Mouse (Mus musculus) lung, postnatal 0 days (tissue): Measurements from ENCODE around the gene Hepacam. TPM values are rescaled to one million over a fixed set of nuclear protein-coding genes. Genes with fewer than 3 reads are reported as not detected.

Source experiments
- ATAC-seq: fragments of 200-750 bp; cut with Nextera tagmentation; 2 replicates; pipeline ENCODE4 v1.8.0; 2017; ENCODE audit warnings: moderate library complexity
- DNase-seq: peaks from one replicate; pipeline ENCODE4 v3.0.0-alpha.2; 2016; ENCODE audit warnings: low spot score
- H3K27ac ChIP-seq: fragments of 300-500 bp; sonication (generic); 2 replicates; pipeline ENCODE4 v1.5.1; 2014; ENCODE audit warnings: antibody characterized with exemption, mild to moderate bottlenecking, low read length, mixed read lengths
- H3K27me3 ChIP-seq: fragments of 300-500 bp; sonication (generic); replicated peaks from 2 replicates; pipeline ENCODE4 v1.6.1; 2014; ENCODE audit warnings: low read length, mixed read lengths; ENCODE audit not compliant: insufficient read depth
- H3K36me3 ChIP-seq: fragments of 300-500 bp; sonication (generic); 2 replicates; pipeline ENCODE4 v1.6.1; 2014; ENCODE audit warnings: low read length, mixed read lengths; ENCODE audit not compliant: insufficient read depth
- H3K4me1 ChIP-seq: fragments of 300-500 bp; sonication (generic); 2 replicates; pipeline ENCODE4 v1.6.1; 2014; ENCODE audit warnings: antibody characterized with exemption, low read depth, low read length, mixed read lengths; ENCODE audit not compliant: insufficient read depth
- H3K4me2 ChIP-seq: fragments of 300-500 bp; sonication (generic); replicated peaks from 2 replicates; pipeline ENCODE4 v1.6.1; 2014; ENCODE audit warnings: low read depth, mild to moderate bottlenecking, low read length, moderate library complexity, mixed read lengths
- H3K4me3 ChIP-seq: fragments of 300-500 bp; sonication (generic); 2 replicates; pipeline ENCODE4 v1.5.1; 2014; ENCODE audit warnings: low read depth, low read length
- H3K9ac ChIP-seq: fragments of 300-500 bp; sonication (generic); replicated peaks from 2 replicates; pipeline ENCODE4 v1.6.1; 2014; ENCODE audit warnings: low read depth, mild to moderate bottlenecking
- H3K9me3 ChIP-seq: fragments of 300-500 bp; sonication (generic); 2 replicates; pipeline ENCODE4 v1.6.1; 2016; ENCODE audit warnings: low read length, mixed read lengths
- CTCF ChIP-seq: IDR thresholded peaks from 2 replicates; pipeline ENCODE4 v1.5.1; 2016; ENCODE audit warnings: antibody characterized with exemption, mild to moderate bottlenecking
- EP300 ChIP-seq: IDR thresholded peaks from 2 replicates; pipeline ENCODE4 v1.6.1; 2016; ENCODE audit warnings: antibody characterized with exemption, mild to moderate bottlenecking, control low read depth
- WGBS: fragments of 180-500 bp; shearing (Covaris S2); extraction: QIAGEN DNeasy Blood & Tissue Kit; methylation state at CpG from one replicate; pipeline ENCODE4 v1.1.7; 2014; 5-methylcytosine and 5-hydroxymethylcytosine counted together
- polyA plus RNA-seq: library from polyadenylated mRNA; unstranded; fragments of >200 nt; fragmentation: Nextera tagmentation; extraction: Ambion mirVana; gene quantifications from 2 replicates; pipeline ENCODE4 v1.2.1, GENCODE M21; 2015

Gene Hepacam
- polyA plus RNA-seq, 1 experiment from 2014 or later, result 1.2 TPM

- Histone ChIP-seq H3K9me3 (no peaks in the 10 kb centered on the region), H3K27me3 (no peaks in the 10 kb centered on the region), H3K36me3 (no peaks in the 10 kb centered on the region), H3K4me2 (no peak overlapping the region), H3K4me1 (no peaks in the 10 kb centered on the region), H3K4me3 (no peak overlapping the region), H3K27ac (no peak overlapping the region), H3K9ac (no peak overlapping the region)
- no peak for TF ChIP-seq EP300
- TF ChIP-seq CTCF, result peak; percentile 49
- ATAC-seq, result no peak
- 26% methylated on average over 19 of the region's 19 CpGs for WGBS
- no peak for DNase-seq
Observed at GRCm38 (mm10) chr9:37407850-37408502, 40.8 kb downstream of the Hepacam start.

GRCm38 (mm10) chr9:37409698-37410445 is 42.7 kb downstream of the Hepacam start:
- Histone ChIP-seq H3K4me1 (no peaks in the 10 kb centered on the region), H3K36me3 (no peaks in the 10 kb centered on the region), H3K9ac (no peak overlapping the region), H3K9me3 (no peaks in the 10 kb centered on the region), H3K4me2 (no peak overlapping the region), H3K4me3 (no peak overlapping the region), H3K27me3 (no peaks in the 10 kb centered on the region), H3K27ac (no peak overlapping the region)
- DNase-seq (no peak), ATAC-seq (no peak)
- TF ChIP-seq CTCF (no peak), EP300 (no peak)
- WGBS, result 62% methylated on average over 8 of the region's 8 CpGs

GRCm38 (mm10) chr9:37412989-37413388 is 45.8 kb downstream of the Hepacam start:
- Histone ChIP-seq H3K4me2 (no peak overlapping the region), H3K9me3 (no peaks in the 10 kb centered on the region), H3K36me3 (no peaks in the 10 kb centered on the region), H3K4me1 (no peaks in the 10 kb centered on the region), H3K27ac (no peak overlapping the region), H3K4me3 (no peak overlapping the region), H3K9ac (no peak overlapping the region), H3K27me3 (no peaks in the 10 kb centered on the region)
- ATAC-seq (no peak), DNase-seq (no peak)
- WGBS, result 45% methylated on average over 3 of the region's 3 CpGs
- TF ChIP-seq EP300 (no peak), CTCF (no peak)

GRCm38 (mm10) chr9:37414666-37415065 is 47.5 kb downstream of the Hepacam start:
- H3K36me3 ChIP-seq, result no peaks in the 10 kb centered on the region
- TF ChIP-seq CTCF, result no peak
- TF ChIP-seq EP300, result no peak
- H3K9me3 ChIP-seq, result no peaks in the 10 kb centered on the region
- no peak overlapping the region for H3K4me2 ChIP-seq
- ATAC-seq, result no peak
- H3K9ac ChIP-seq, result no peak overlapping the region
- no peaks in the 10 kb centered on the region for H3K4me1 ChIP-seq
- no peak overlapping the region for H3K27ac ChIP-seq
- no peak overlapping the region for H3K4me3 ChIP-seq
- no peaks in the 10 kb centered on the region for H3K27me3 ChIP-seq
- WGBS, result 61% methylated on average over 3 of the region's 3 CpGs
- no peak for DNase-seq

GRCm38 (mm10) chr9:37418791-37419190 is 51.6 kb downstream of the Hepacam start:
- no peak for ATAC-seq
- no peak overlapping the region for H3K27ac ChIP-seq
- no peaks in the 10 kb centered on the region for H3K36me3 ChIP-seq
- DNase-seq, result no peak
- H3K4me2 ChIP-seq, result no peak overlapping the region
- no peak overlapping the region for H3K9ac ChIP-seq
- no peaks in the 10 kb centered on the region for H3K9me3 ChIP-seq
- no peak for TF ChIP-seq CTCF
- no peak overlapping the region for H3K4me3 ChIP-seq
- no peaks in the 10 kb centered on the region for H3K4me1 ChIP-seq
- 72% methylated on average over 4 of the region's 4 CpGs for WGBS
- H3K27me3 ChIP-seq, result no peaks in the 10 kb centered on the region

- peak; percentile 96 for ATAC-seq
- H3K27me3 ChIP-seq, result no peaks in the 10 kb centered on the region
- H3K9me3 ChIP-seq, result no peaks in the 10 kb centered on the region
- TF ChIP-seq CTCF, result peak; percentile 77
- TF ChIP-seq EP300, result no peak
- peak overlapping the region; percentile 19; the same call in 1 of the 2 replicates for H3K4me3 ChIP-seq
- 1% methylated on average over 27 of the region's 27 CpGs for WGBS
- H3K36me3 ChIP-seq, result no peaks in the 10 kb centered on the region
- peak overlapping the region; percentile 57 for H3K4me2 ChIP-seq
- peak; percentile 97 for DNase-seq
- H3K9ac ChIP-seq, result no peak overlapping the region
- no peaks in the 10 kb centered on the region for H3K4me1 ChIP-seq
- H3K27ac ChIP-seq, result no peak overlapping the region
Observed at GRCm38 (mm10) chr9:37420676-37421075, 53.5 kb downstream of the Hepacam start.
